Mouse (Mus musculus) ovary, postnatal 36 days (tissue): ENCODE measurements around the gene A3galt2.

Source experiments
- DNase-seq: peaks from one replicate; pipeline ENCODE4 v3.0.0; 2022; ENCODE audit warnings: low spot score, mixed read lengths

The A3galt2 gene

DNA sequence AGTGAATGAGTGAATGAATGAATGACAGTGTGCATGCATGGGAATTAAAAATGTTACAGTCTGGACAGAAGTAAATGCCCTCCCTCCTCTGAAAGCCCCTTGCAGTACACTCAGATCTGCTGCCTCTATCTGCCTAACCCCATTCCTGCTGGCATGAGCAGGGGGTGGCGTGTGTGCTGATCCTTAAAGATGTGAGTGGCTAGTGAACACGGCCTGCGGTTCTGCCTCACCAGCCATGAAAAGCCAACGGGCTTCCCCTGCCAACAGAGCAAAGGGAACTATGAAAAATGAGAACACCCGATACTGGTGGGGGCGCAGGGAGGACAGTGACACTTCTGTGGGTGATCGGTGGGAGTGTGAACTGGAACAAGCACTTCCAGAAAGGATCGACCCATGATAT is 41.6 kb downstream of the A3galt2 start:
- no peak for DNase-seq

GRCm38 (mm10) chr4:128801675-128802465 is 46.7 kb downstream of the A3galt2 start:
- DNase-seq, result no peak

GRCm38 (mm10) chr4:128803569-128803968 is 48.4 kb downstream of the A3galt2 start:
- no peak for DNase-seq

GRCm38 (mm10) chr4:128804426-128805149 is 49.4 kb downstream of the A3galt2 start:
- no peak for DNase-seq

DNA sequence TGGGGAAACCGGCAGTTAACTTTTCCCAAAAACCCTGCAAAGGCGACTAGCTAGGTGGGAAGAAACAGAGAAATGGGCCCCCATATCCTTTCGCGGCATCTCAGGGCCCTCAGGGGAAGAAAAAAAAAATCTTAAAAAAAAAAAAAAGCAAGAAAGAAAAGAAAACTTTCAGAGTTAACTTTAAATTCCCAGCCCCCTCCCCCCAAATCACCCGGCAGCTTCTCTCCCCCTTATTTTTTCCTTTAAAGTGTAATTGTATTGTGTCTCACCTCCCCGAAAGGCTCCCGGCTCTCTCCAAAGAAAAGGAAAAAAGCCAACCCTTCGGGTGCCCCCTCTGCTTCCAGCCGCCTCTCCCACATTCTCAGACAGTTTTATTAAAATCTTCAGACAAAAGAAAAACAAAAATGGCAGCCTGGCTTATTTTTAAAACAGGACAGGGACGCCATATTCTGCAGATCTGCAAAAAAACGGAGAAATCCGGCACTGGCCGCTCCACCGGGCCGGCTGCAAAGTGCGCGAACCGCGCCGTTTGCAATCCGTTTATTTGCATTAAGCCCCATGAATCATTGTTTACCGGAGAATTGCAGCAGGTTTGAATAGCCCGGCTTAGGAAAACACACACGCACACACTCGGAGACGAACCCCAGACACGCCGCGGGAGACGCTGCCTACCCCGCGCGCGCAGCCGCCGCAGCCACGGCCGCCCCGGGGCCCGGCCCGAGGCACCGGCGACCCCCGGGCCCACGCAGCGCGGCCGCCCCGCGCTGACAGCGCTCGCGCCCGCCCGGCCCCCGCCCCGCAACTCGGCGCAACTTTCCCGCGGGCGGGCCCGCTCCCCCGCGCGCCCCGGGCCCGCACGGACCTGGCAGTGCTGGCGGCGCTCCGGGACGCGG is 50.2 kb downstream of the A3galt2 start:
- DNase-seq, result peak; percentile 42

GRCm38 (mm10) chr4:128806043-128806826 is 51.1 kb downstream of the A3galt2 start, which contains the start of gene Zfp362:
TSS of gene Zfp362 (minus strand) at chr4:128806045.
- peak; percentile 65 for DNase-seq

- DNase-seq, result peak; percentile 72
Observed at GRCm38 (mm10) chr4:128806827-128807179, 51.6 kb downstream of the A3galt2 start.

GRCm38 (mm10) chr4:128811382-128812056 is 56.4 kb downstream of the A3galt2 start:
- peak; percentile 71 for DNase-seq

DNA sequence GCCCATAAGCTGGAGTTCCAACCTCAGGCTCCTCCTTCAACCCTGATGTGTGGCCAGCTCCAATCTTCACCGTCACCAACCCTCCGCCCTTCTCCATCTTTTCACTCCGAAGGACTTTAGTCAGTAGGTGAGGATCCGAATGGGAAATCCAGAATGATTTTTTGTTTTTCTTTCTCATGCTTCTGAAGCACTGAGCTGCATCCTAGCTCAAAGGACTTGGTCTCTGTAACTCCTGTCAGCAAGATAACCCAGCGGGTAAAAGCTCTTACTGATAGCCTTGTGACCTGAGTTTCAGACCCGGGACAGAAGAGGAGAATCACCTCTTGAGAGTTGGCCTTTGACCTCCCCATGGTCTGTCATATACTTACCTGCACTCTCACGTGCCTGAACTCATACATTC is 61.8 kb downstream of the A3galt2 start:
- DNase-seq, result no peak
